Comparison of ENCODE assay signal across 27 mouse cellular contexts in the genomic region with DNA sequence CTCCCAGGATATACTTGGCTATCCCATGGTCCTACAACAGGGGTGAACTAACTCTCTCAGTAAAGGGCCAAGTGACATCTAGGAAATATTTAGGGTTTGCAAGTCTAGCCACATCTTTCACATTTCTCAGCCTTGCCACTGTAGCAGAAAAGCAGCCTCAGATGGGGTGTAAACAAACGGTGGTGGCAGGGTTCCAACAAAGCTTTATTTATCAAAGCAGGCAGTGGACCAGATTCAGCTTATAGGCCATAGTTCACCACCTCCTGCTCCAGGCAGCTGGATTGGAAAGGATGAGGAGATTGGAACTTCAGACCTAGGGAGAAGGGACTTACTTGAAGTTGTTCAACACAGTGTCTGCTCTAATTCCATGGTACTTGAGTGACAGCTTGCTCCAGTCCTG. TPM values are rescaled to one million over a fixed set of nuclear protein-coding genes. Genes with fewer than 3 reads are reported as not detected.
DNase-seq lines count a peak whose midpoint lies in the region; ATAC-seq and TF ChIP-seq lines count a peak whose summit lies in the region.
"Had no signal": no experiment of that assay in that cellular context is flagged by ENCODE, and none has a peak within 500 bp of the region (broad histone marks: within the 10 kb centered on the region; RNA-seq: fewer than 3 reads in every experiment).

No protein-coding gene starts in this region.

- no peaks in the 10 kb centered on the region for H3K9me3 ChIP-seq in kidney, embryonic 16.5 days (ENCODE audit: low read length)
- H3K9me3 ChIP-seq in kidney, postnatal 0 days (replicated peaks; ENCODE audit: low read length): no peaks in the 10 kb centered on the region
- H3K9me3 ChIP-seq: embryonic facial prominence, embryonic 13.5 days; heart, embryonic 13.5 days; hindbrain, embryonic 10.5 days; hindbrain, embryonic 15.5 days; limb, embryonic 13.5 days; liver, embryonic 13.5 days; midbrain, embryonic 12.5 days; neural tube, embryonic 13.5 days had no signal

- peak overlapping the region; percentile 2; the same call in 1 of the 2 replicates for H3K27ac ChIP-seq in kidney, embryonic 16.5 days (ENCODE audit: low read length)
- no peak overlapping the region for H3K27ac ChIP-seq in kidney, postnatal 0 days
- H3K27ac ChIP-seq: embryonic facial prominence, embryonic 13.5 days; gastrocnemius, adult 2 months; heart, adult 2 months; heart, embryonic 13.5 days; hindbrain, embryonic 10.5 days; hindbrain, embryonic 15.5 days; limb, embryonic 13.5 days; liver, embryonic 13.5 days; midbrain, embryonic 12.5 days had no signal

- no peak overlapping the region for H3K9ac ChIP-seq in kidney, embryonic 16.5 days (replicated peaks; ENCODE audit: low read length)
- no peak overlapping the region for H3K9ac ChIP-seq in kidney, postnatal 0 days (ENCODE audit: low read depth, low read length)
- H3K9ac ChIP-seq: embryonic facial prominence, embryonic 13.5 days; heart, embryonic 13.5 days; hindbrain, embryonic 15.5 days; limb, embryonic 13.5 days; liver, embryonic 13.5 days; midbrain, embryonic 12.5 days; neural tube, embryonic 13.5 days had no signal

- no peak for DNase-seq in kidney, adult 11 months
- DNase-seq in lung, postnatal 36 days: peak; percentile 12
- no peak for DNase-seq in lung, postnatal 14 days
- peak; percentile 54 for DNase-seq in kidney, postnatal 0 days (ENCODE audit: low spot score)
- peak; percentile 55 to 58 for DNase-seq in kidney, postnatal 4 days
- no peak for DNase-seq in right cerebral cortex, adult 18-20 months
- DNase-seq: adrenal gland, postnatal 14 days; B cell, adult 2 months; cerebellum, adult 11 months; cerebellum, adult 9-10 months; cerebellum, postnatal 36 days; gastrocnemius, adult 2 months; heart, adult 2 months; heart, postnatal 10 days; liver, embryonic 13.5 days; lung, adult 18-20 months; thymus, postnatal 4 days had no signal

- H3K27me3 ChIP-seq in kidney, embryonic 16.5 days (ENCODE audit: insufficient read depth, low read length): peaks cover 10% of the 10 kb centered on the region; the same call in 1 of the 2 replicates
- H3K27me3 ChIP-seq in kidney, postnatal 0 days (ENCODE audit: insufficient read depth, low read length): no peaks in the 10 kb centered on the region
- H3K27me3 ChIP-seq: hindbrain, embryonic 15.5 days had no signal

- peaks cover 72% of the 10 kb centered on the region for H3K4me1 ChIP-seq in kidney, embryonic 16.5 days (ENCODE audit: insufficient read depth, low read length)
- peaks cover 52% of the 10 kb centered on the region for H3K4me1 ChIP-seq in kidney, postnatal 0 days (replicated peaks; ENCODE audit: insufficient read depth, low read length)
- H3K4me1 ChIP-seq: liver, embryonic 13.5 days had no signal

- 38% methylated on average over 1 of the region's 1 CpGs for WGBS in kidney, embryonic 16.5 days
- 16% methylated on average over 1 of the region's 1 CpGs for WGBS in kidney, postnatal 0 days

- H3K4me3 ChIP-seq in kidney, embryonic 16.5 days (ENCODE audit: low read length): no peak overlapping the region
- H3K4me3 ChIP-seq in kidney, postnatal 0 days (replicated peaks; ENCODE audit: low read depth, low read length): no peak overlapping the region
- H3K4me3 ChIP-seq: embryonic facial prominence, embryonic 13.5 days; gastrocnemius, adult 2 months; heart, adult 2 months; heart, embryonic 13.5 days; hindbrain, embryonic 10.5 days; hindbrain, embryonic 15.5 days; limb, embryonic 13.5 days; liver, embryonic 13.5 days; midbrain, embryonic 12.5 days; neural tube, embryonic 13.5 days had no signal

- ATAC-seq in kidney, embryonic 16.5 days (ENCODE audit: low FRiP score, low TSS enrichment): no peak
- ATAC-seq in kidney, postnatal 0 days (replicated peaks; ENCODE audit: low FRiP score, low read depth): no peak
- ATAC-seq: forebrain, embryonic 16.5 days; inflammation-experienced regulatory T-cells, adult 6 months had no signal

- no peaks in the 10 kb centered on the region for H3K36me3 ChIP-seq in kidney, embryonic 16.5 days (ENCODE audit: insufficient read depth, low read length)
- H3K36me3 ChIP-seq in kidney, postnatal 0 days (ENCODE audit: insufficient read depth, low read length): no peaks in the 10 kb centered on the region
- H3K36me3 ChIP-seq: embryonic facial prominence, embryonic 13.5 days; heart, embryonic 13.5 days; hindbrain, embryonic 10.5 days; hindbrain, embryonic 15.5 days; limb, embryonic 13.5 days; liver, embryonic 13.5 days; midbrain, embryonic 12.5 days; neural tube, embryonic 13.5 days had no signal

- H3K4me2 ChIP-seq in kidney, embryonic 16.5 days (replicated peaks; ENCODE audit: low read depth, low read length): no peak overlapping the region
- no peak overlapping the region for H3K4me2 ChIP-seq in kidney, postnatal 0 days (ENCODE audit: low read length)
- H3K4me2 ChIP-seq: embryonic facial prominence, embryonic 13.5 days; heart, embryonic 13.5 days; hindbrain, embryonic 15.5 days; limb, embryonic 13.5 days; liver, embryonic 13.5 days; midbrain, embryonic 12.5 days; neural tube, embryonic 13.5 days had no signal

- TF ChIP-seq CTCF in kidney, postnatal 0 days (IDR thresholded peaks at IDR 0.05; ENCODE audit: low read depth): no peak

RNA-seq across cellular contexts. Expression of a gene that starts 32.5 kb away (rescaled TPM):
- 0.13 and 0.89 TPM in 2 replicates for polyA plus RNA-seq in kidney, embryonic 16.5 days (2015; fragmentation: Nextera tagmentation; extraction: Ambion mirVana)
- polyA plus RNA-seq in kidney, postnatal 0 days (2015; fragmentation: Nextera tagmentation; extraction: Ambion mirVana): 0.80 and 0.84 TPM in 2 replicates
- polyA plus RNA-seq: inflammation-experienced regulatory T-cells, adult 6 months had no signal

RNA-seq across cellular contexts. Expression of a gene that starts 35.9 kb away (rescaled TPM):
- 0.96 and 1.6 TPM in 2 replicates for polyA plus RNA-seq in kidney, embryonic 16.5 days (2015; fragmentation: Nextera tagmentation; extraction: Ambion mirVana)
- 1.2 and 1.7 TPM in 2 replicates for polyA plus RNA-seq in kidney, postnatal 0 days (2015; fragmentation: Nextera tagmentation; extraction: Ambion mirVana)

RNA-seq across cellular contexts. Expression of a gene that starts 58.0 kb away (rescaled TPM):
- polyA plus RNA-seq in kidney, embryonic 16.5 days (2015; fragmentation: Nextera tagmentation; extraction: Ambion mirVana): 0.13 TPM in 1 of 2 replicates, not detected in the other
- polyA plus RNA-seq in kidney, postnatal 0 days (2015; fragmentation: Nextera tagmentation; extraction: Ambion mirVana): not detected in 2 replicates
- polyA plus RNA-seq: limb, embryonic 13.5 days; liver, embryonic 13.5 days had no signal

Comparison
In these comparisons a context has a peak if more than half of its experiments do, and no peak if none do; other contexts are left out.
1. DNase-seq: peak in lung, postnatal 36 days (single experiment), kidney, postnatal 0 days (single experiment) and kidney, postnatal 4 days (2 of 2); none in kidney, adult 11 months (single experiment), lung, postnatal 14 days (single experiment) and right cerebral cortex, adult 18-20 months (single experiment).